Mouse (Mus musculus) ovary, postnatal 36 days (tissue): ENCODE data around the gene Tex14.
A peak's percentile ranks its signal among the peaks of the same experiment; 100 is the strongest.

Experiments used
- DNase-seq: peaks from one replicate; pipeline ENCODE4 v3.0.0; 2022; ENCODE audit warnings: low spot score, mixed read lengths

The Tex14 gene

DNA sequence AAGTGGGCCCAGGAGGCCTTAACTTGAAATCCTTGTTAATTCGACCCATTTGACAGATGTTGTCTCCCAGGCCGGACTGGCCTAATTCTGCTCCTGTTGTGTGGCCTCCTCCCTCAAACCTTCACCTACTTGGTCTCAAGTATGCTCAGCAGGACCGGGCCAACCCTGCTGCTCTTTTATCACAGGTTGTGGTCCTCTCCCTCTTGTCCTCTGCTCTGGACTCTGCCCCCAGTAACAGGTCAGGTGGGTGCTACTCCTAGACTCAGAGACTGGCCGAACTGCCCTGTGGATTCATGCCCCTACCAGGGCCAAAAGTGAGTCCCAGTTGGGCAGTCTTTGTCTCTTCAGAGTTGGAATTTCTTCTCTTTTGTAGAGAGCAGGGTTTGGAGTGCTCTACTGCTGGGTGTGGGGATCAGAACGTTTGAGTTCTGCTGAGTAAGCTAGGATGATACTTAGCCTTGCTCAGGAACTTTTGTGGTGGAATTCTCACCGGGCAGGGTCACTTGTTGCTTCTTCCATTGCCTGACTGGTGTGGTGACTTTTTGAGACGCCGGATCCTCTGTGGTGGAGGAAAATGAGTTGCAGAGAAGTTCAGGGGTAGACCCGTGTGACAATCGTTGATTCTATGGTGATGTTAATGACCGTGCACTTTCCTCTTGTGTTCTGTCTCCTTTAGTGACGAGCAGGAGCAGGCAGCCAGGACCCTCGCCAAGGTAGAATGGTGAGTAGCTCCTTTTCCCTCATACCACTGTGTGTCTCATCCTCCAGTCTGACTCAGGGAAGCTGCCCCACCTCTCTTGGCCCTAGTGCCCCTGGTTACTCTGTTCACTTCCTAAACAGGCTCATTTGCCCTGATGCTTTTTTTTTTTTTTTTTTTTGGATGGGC, 188.1 kb downstream of the Tex14 start:
- DNase-seq: peak; percentile 5

- DNase-seq: peak; percentile 89
Observed at GRCm38 (mm10) chr11:87595327-87595841, 190.5 kb downstream of the Tex14 start.

DNA sequence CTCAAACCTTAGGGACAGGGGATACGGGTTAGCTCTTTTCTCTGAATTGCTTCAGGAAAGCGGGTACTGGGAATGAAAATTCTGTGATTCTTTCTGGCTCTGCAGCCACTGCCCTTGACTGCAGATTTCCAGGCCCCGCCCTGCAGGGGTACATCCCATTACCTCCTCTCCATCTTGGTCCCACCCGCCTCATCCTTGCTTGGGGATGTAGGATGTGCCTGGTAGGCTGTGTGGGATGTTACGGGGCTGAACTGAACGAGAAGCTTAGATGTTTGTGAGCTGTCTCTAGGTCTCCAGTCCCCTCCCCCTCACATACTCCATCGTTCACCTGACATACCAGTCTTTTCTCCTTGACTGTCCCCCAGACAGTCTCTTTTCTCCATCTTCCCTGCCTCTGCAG, 191.1 kb downstream of the Tex14 start:
- peak; percentile 10 for DNase-seq

- DNase-seq: no peak
Observed at GRCm38 (mm10) chr11:87596492-87596891, 191.6 kb downstream of the Tex14 start.

DNA sequence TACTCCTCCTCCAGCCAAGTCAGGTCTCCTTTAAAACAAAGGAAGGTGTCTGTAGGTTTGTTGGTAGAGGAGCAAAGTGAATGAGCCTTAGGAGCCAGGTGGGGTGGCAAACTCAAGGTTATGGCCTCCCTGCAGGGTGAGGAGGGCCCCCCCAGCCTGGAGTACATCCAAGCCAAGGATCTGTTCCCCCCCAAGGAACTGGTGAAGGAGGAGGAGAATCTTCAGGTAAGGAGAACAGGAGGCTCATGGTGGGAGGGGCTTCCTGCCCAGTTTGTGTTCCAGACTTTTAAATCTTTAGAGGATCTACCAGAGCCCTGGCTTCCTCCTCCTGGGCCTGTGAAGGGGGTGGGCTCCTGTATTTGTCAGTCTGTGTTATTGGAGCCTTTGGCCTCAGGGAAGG, 192.2 kb downstream of the Tex14 start:
- no peak for DNase-seq

DNA sequence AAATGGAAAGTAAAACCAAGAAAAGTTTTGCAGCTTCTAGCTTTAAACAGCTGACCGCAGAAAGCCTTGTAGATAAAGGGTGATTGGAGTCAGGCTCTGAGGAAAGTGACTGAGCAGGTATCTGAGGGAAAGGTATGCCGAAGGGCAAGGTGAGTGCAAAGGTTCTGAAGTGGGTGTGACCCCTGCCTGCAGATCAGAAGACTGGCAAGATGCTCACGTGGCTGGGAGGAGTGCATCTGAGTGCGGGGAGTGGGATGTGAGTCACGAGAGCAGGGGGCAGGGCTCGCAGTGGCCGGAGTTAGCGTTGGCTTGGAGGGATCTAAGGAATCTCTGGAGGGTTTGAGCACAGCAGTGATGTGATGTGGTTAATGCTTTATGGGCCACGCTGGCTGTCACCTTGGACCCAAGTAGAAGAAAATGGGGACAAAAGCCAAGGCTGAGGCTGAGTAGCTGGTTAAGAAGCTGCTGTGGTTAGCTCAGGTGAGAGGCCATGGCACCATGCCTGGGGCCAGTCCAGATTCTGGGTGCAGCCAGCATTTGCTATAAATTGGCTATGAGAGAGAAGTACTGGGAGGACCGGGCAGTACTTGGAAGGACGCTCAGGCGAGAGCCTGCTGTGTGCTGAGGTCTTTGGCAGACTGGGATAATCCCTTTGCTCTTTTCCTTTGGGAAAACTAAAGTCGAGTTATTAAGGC, 194.7 kb downstream of the Tex14 start:
- DNase-seq: no peak

GRCm38 (mm10) chr11:87600322-87600853, 195.5 kb downstream of the Tex14 start:
- no peak for DNase-seq

DNA sequence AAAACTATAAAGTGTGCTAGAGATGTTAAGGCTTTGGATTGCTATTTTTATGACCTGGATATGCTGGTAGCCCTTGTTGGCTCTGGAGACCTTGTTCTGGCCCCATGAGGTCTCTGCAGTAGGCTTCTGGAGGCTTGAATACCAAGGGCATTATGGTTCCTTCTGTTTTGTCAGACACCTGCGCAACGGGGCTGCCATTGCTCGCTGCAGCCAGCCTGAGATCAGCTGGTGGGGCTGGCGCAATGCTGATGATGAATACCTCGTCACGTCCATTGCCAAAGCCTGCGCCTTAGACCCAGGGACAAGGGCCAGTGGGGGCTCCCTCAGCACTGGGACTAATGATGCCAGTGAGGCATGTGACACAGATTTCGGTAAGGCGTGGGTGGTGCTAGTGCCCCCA, 197.4 kb downstream of the Tex14 start:
- DNase-seq: no peak

- no peak for DNase-seq
Observed at GRCm38 (mm10) chr11:87603571-87603970, 198.7 kb downstream of the Tex14 start.
